Mouse (Mus musculus) G1E (cell line): ENCODE measurements around the gene Ferd3l. TPM values are rescaled to one million over a fixed set of nuclear protein-coding genes. Genes with fewer than 3 reads are reported as not detected.

ENCODE experiments used
- ATAC-seq: 2 replicates; pipeline ENCODE4 v1.8.0; 2016; ENCODE audit warnings: mild to moderate bottlenecking; ENCODE audit not compliant: insufficient number of reproducible peaks, poor library complexity, low FRiP score, severe bottlenecking; ENCODE audit errors: extremely low read depth
- DNase-seq: peaks from one replicate; pipeline ENCODE4 v3.0.0; 2012; ENCODE audit warnings: low spot score
- H3K27me3 ChIP-seq: 2 replicates; pipeline ENCODE4 v1.6.1; 2012; ENCODE audit warnings: mild to moderate bottlenecking, low read length, inconsistent platforms; ENCODE audit not compliant: insufficient read depth
- H3K36me3 ChIP-seq: replicated peaks from 2 replicates; pipeline ENCODE3; 2012; ENCODE audit warnings: mild to moderate bottlenecking, inconsistent platforms
- H3K4me1 ChIP-seq: 2 replicates; pipeline ENCODE4 v1.6.1; 2012; ENCODE audit warnings: low read depth, low read length, inconsistent platforms, mixed read lengths; ENCODE audit not compliant: insufficient read depth
- H3K4me3 ChIP-seq: 2 replicates; pipeline ENCODE4 v1.5.1; 2012; ENCODE audit warnings: low read depth, mild to moderate bottlenecking, inconsistent platforms, low read length, moderate library complexity, mixed read lengths
- H3K9me3 ChIP-seq: replicated peaks from 2 replicates; pipeline ENCODE4 v1.6.1; 2012; ENCODE audit warnings: inconsistent platforms
- CTCF ChIP-seq: IDR thresholded peaks from 2 replicates; pipeline ENCODE4 v1.5.1; 2012; ENCODE audit warnings: low read depth, low read length, inconsistent platforms, mixed read lengths
- GATA1 ChIP-seq: IDR thresholded peaks from 2 replicates; pipeline ENCODE4 v1.6.1; 2012; ENCODE audit warnings: borderline replicate concordance, low read length, inconsistent platforms, mixed read lengths
- GATA2 ChIP-seq: IDR thresholded peaks from 2 replicates; pipeline ENCODE4 v1.6.1; 2012; ENCODE audit warnings: low read depth, low read length, inconsistent platforms, borderline replicate concordance
- POLR2AphosphoS5 ChIP-seq: IDR thresholded peaks from 2 replicates; pipeline ENCODE4 v1.6.1; 2012; ENCODE audit warnings: low read depth, low read length, inconsistent platforms; ENCODE audit not compliant: insufficient replicate concordance
- TAL1 ChIP-seq: conservative IDR thresholded peaks from 2 replicates; pipeline ENCODE4 v1.6.1; 2012; ENCODE audit warnings: low read depth, low read length, inconsistent platforms, mixed read lengths
- polyA plus RNA-seq: library from polyadenylated mRNA; stranded (reverse); fragments of >175 nt; gene quantifications from 2 replicates; pipeline ENCODE4 v1.2.3, GENCODE M21; 2012
- total RNA-seq, 2 experiments: library from RNA; stranded (forward) in 1 of 2; stranded (reverse) in 1 of 2; fragments of 200-1000 nt in 1 of 2; fragments of >200 nt in 1 of 2; fragmentation: Nextera tagmentation in 1 of 2; gene quantifications; 2 replicates each; pipeline ENCODE4 v1.2.3; 2014 to 2017

Gene Ferd3l
- total and polyA plus RNA-seq, 3 experiments: 0.16 TPM; not detected in 2

DNA sequence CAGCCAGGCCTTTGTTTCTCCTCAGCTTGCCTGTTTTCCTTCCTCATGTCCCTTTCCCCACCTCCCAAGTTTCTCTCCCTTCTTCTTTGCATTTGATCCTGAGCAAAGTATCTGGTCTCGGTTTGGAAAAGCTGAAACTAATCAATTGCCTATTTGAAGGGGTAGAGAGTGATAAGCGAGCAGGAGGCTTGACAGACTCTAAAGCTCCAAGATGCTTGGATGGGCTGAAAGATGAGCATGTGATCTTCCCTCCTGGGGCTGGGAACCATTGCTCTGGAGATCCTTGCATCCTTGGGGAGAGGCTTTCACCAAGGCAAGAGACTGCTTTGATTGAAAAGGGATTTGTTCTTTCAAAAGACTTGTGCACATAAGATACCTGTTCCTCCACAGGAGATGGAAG is 36.2 kb downstream of the Ferd3l start:
- H3K36me3 ChIP-seq: no peaks in the 10 kb centered on the region
- H3K4me1 ChIP-seq: no peaks in the 10 kb centered on the region
- TF ChIP-seq GATA2 (no peak), CTCF (no peak), GATA1 (no peak), TAL1 (no peak), POLR2AphosphoS5 (no peak)
- peaks cover 11% of the 10 kb centered on the region; the same call in 1 of the 2 replicates for H3K27me3 ChIP-seq
- ATAC-seq (no peak), DNase-seq (no peak)
- H3K4me3 ChIP-seq: no peak overlapping the region
- peaks cover 37% of the 10 kb centered on the region for H3K9me3 ChIP-seq

DNA sequence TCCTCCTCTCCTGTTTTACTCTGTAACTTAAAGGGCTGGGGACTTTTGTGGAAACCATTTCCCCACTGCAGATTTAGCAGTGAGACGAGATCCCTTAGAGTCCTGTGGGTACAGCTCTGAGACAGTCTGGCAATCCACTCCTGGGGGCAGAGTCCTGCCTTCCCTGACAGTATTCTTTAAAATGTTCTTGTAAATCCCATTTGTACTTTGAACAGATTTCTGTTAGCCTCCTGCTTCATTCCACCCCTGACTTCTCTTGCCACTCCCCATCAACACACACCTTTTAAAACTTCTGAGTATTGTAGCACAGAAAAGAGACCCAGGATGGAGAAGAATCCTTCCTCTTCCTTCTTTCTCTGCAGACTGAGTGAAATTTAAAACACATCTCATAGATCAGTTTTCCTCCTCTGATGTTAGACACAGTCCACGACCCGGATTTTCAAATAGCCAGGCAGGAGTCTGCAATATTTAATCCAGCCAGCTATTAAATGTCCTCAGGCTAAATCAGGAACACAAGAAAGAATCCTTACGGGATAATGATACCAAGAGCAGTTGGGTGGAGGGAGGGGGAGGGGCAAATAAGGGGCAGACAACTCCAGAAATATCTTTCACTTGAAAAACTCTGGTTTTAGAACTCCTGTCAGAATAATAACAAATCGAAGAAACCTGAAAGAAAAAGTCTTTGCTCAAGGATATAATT is 37.6 kb downstream of the Ferd3l start:
- TF ChIP-seq GATA1 (no peak), TAL1 (no peak), POLR2AphosphoS5 (no peak), CTCF (no peak)
- H3K27me3 ChIP-seq: peaks cover 11% of the 10 kb centered on the region; the same call in 1 of the 2 replicates

DNA sequence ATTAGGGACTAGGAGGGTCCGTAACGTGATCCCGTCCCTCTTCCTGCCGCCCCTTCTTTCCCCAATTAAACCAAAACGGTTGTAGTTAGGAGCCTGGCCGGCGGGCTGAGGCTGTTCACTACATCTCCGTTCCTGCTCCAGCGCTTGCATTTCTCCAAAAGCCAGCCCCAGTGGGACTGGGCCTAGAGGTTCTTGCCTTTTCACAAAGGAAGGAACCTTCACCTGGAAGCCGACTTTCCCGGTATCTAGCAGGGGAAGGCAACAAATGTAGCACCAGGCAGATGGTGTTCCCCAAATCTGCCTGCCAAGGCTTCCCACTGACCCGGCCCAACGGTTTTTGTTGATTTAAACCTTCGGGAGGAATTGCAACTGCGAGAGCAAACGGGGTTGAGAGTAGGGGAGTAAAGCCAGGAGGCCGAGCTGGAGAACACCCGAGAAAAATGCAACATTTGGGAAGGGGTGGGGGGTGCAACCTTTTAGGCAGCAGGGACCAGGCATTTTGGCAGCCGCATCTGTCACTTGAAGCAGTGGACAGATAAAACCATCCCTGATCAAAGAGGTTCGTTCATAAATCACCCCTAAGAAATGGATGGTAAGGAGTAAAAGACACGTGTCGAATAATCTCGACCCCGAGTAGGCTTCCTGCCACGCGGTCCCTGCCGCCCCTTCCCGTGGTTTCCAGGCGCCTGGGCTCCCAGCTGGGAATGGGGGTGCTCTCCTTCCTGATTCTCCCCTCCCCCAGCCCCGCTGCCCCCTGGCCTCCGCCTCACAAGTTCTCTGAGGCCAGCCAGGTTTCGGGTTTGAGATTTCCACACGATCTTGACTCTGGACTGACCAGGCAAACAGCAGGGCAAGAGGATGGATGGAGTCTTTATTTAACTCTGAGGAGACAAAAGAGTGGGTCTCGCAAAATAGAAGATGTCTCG is 38.5 kb downstream of the Ferd3l start:
- H3K36me3 ChIP-seq: no peaks in the 10 kb centered on the region
- DNase-seq: no peak
- no peaks in the 10 kb centered on the region for H3K4me1 ChIP-seq
- ATAC-seq: no peak
- peaks cover 37% of the 10 kb centered on the region for H3K9me3 ChIP-seq
- H3K27me3 ChIP-seq: peaks cover 11% of the 10 kb centered on the region; the same call in 1 of the 2 replicates
- H3K4me3 ChIP-seq: no peak overlapping the region
- TF ChIP-seq GATA1 (no peak), CTCF (no peak), TAL1 (no peak)

More for the DNA sequence above, 37.6 kb downstream of the Ferd3l start:
- ATAC-seq: no peak
- Histone ChIP-seq H3K9me3 (peaks cover 37% of the 10 kb centered on the region), H3K36me3 (no peaks in the 10 kb centered on the region), H3K4me3 (no peak overlapping the region), H3K4me1 (no peaks in the 10 kb centered on the region)
- no peak for DNase-seq

DNA sequence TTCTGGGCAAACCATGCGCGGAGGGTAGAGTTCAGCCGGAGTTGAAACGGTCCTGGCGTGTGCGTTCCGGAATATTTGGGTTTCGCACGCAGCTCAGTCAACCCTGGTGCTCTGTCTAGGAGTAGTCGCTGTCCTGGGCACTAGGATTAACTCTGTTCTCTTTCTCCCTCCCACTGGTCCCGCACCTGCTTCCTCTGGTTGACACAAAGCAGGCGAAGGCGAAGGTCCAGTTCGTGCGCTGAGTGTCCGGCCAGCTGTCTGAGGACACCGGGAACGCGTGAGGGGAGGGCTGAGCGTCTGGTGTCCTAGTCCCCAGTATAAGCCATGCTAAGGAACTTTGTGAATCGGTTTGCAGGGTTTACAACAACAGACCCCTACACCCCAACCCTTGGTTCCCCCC is 39.3 kb downstream of the Ferd3l start:
- ATAC-seq: no peak
- peaks cover 11% of the 10 kb centered on the region; the same call in 1 of the 2 replicates for H3K27me3 ChIP-seq
- H3K9me3 ChIP-seq: peaks cover 33% of the 10 kb centered on the region
- H3K4me3 ChIP-seq: no peak overlapping the region
- no peak for DNase-seq
- no peaks in the 10 kb centered on the region for H3K36me3 ChIP-seq
- no peak for TF ChIP-seq CTCF
- H3K4me1 ChIP-seq: no peaks in the 10 kb centered on the region

DNA sequence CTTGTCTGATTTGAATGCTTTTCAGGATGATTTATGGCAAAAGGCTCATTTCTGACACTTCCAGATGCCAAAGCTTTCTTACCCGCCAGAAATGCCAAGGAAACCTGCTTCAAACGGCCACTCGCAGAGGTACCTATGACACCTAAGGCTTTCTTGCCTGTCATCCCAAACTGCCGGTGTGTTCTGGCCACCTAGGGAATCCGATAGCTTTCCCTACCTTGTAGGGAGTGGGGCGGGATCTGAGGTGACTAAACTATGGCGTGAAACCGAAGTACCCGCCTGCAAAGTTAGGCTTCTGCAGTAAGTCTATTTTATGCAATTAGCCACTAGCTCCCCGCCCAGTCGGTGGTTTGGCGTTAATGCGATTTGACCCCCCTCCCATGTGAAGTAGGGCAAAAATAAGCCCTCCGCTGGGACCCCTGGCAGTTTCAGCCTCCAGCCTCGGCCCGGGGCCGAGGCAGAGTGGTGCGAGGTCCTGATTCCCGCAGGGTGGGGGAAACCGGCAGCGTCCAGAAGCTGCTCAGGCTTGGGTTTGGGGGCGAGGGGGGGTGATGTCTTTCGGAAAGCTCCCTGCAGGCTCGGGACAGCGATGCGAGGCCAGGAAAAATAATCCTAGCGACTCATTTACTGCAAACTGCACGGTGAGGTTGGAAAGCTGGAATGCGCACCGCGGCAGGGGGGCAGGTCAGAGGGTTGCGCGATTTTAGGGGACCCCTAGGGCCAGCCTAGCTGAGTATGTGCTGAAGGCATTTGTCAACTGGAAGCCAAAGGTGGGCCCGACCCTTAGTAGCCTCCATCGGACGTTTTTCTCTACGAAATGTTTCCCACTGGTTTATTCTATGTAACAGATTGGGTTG is 40.0 kb downstream of the Ferd3l start:
- DNase-seq (no peak), ATAC-seq (no peak)
- H3K27me3 ChIP-seq: peaks cover 11% of the 10 kb centered on the region; the same call in 1 of the 2 replicates
- no peaks in the 10 kb centered on the region for H3K4me1 ChIP-seq
- no peak overlapping the region for H3K4me3 ChIP-seq
- no peak for TF ChIP-seq TAL1
- TF ChIP-seq GATA2: no peak
- TF ChIP-seq GATA1: no peak
- no peak for TF ChIP-seq CTCF
- TF ChIP-seq POLR2AphosphoS5: no peak
- H3K36me3 ChIP-seq: no peaks in the 10 kb centered on the region
- H3K9me3 ChIP-seq: peaks cover 28% of the 10 kb centered on the region

DNA sequence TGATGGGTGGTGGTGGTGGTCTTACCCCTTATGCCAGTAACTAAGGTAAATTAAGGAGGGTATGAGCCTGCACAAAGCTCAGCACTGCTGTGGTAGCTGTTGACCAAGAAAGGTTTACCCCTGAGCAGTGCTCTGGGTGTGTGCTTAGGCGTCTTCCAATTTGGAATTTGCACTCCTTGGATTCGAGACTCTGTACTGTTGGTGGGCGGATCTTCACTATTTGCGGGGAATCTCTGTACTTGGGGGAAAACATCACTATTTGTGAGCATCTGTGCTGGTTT is 40.6 kb downstream of the Ferd3l start:
- no peak overlapping the region for H3K4me3 ChIP-seq
- no peaks in the 10 kb centered on the region for H3K4me1 ChIP-seq
- ATAC-seq (no peak), DNase-seq (no peak)
- peaks cover 26% of the 10 kb centered on the region for H3K9me3 ChIP-seq
- H3K27me3 ChIP-seq: peaks cover 11% of the 10 kb centered on the region; the same call in 1 of the 2 replicates
- H3K36me3 ChIP-seq: no peaks in the 10 kb centered on the region
- TF ChIP-seq CTCF: no peak
- no peak for TF ChIP-seq TAL1
- no peak for TF ChIP-seq GATA1
- no peak for TF ChIP-seq GATA2
- no peak for TF ChIP-seq POLR2AphosphoS5

Other genes with a start within 250 kb of the Ferd3l start
- not detected in 2 replicates for gene Twist1, start 29.2 kb downstream of the Ferd3l start, total RNA-seq (2014; fragmentation: Nextera tagmentation)
- not detected in 2 replicates for gene Twist1, start 29.2 kb downstream of the Ferd3l start, total RNA-seq (2017)
- not detected in 2 replicates for gene Twist1, start 29.2 kb downstream of the Ferd3l start, polyA plus RNA-seq